Mouse (Mus musculus) spleen, adult 2 months (tissue): Measurements from ENCODE around the gene Ushbp1.

Experiments used
- CTCF ChIP-seq: fragments of 200-500 bp; IDR thresholded peaks from 2 replicates; pipeline ENCODE4 v1.5.1; 2011; ENCODE audit warnings: mild to moderate bottlenecking, inconsistent platforms; ENCODE audit not compliant: insufficient read depth, insufficient read length, insufficient replicate concordance; ENCODE audit errors: extremely low read depth
- POLR2A ChIP-seq: fragments of 200-500 bp; IDR thresholded peaks from 2 replicates; pipeline ENCODE4 v1.6.1; 2011; ENCODE audit warnings: low read depth, low read length, inconsistent platforms

GRCm38 (mm10) chr8:71375581-71376422, 19.8 kb downstream of the Ushbp1 start:
- TF ChIP-seq CTCF: no peak
- TF ChIP-seq POLR2A: no peak
